Mouse (Mus musculus) bone marrow, adult 2 months (tissue): Measurements from ENCODE around the gene Nebl.

Experiments
- CTCF ChIP-seq: fragments of 200-500 bp; IDR thresholded peaks from 2 replicates; pipeline ENCODE4 v1.5.1; 2011; ENCODE audit warnings: low read length, control low read depth; ENCODE audit not compliant: control insufficient read depth, insufficient read depth
- POLR2A ChIP-seq: fragments of 200-500 bp; IDR thresholded peaks from 2 replicates; pipeline ENCODE4 v1.6.1; 2011; ENCODE audit warnings: low read depth, mild to moderate bottlenecking, control low read depth, low read length, borderline replicate concordance; ENCODE audit not compliant: control insufficient read depth

- TF ChIP-seq CTCF (no peak), POLR2A (no peak)
Observed at GRCm38 (mm10) chr2:17770246-17770825, 39.1 kb upstream of the Nebl start.
